Mouse (Mus musculus): ENCODE results near the gene Dock10.
A peak's percentile ranks its signal among the peaks of the same experiment; 100 is the strongest.

Gene Dock10

GRCm38 (mm10) chr1:80728183-80728582 is 30.1 kb downstream of the Dock10 start:
- peak; percentile 28 for DNase-seq (ENCODE audit: low read depth)

GRCm38 (mm10) chr1:80727403-80727802 is 30.9 kb downstream of the Dock10 start:
- DNase-seq (ENCODE audit: low read depth) = peak; percentile 41

GRCm38 (mm10) chr1:80722647-80723046 is 35.7 kb downstream of the Dock10 start:
- peak; percentile 85 for DNase-seq (ENCODE audit: low read depth)

GRCm38 (mm10) chr1:80722001-80722400 is 36.3 kb downstream of the Dock10 start:
- no peak for DNase-seq (ENCODE audit: low read depth)

GRCm38 (mm10) chr1:80721181-80721580 is 37.1 kb downstream of the Dock10 start:
- no peak for DNase-seq (ENCODE audit: low read depth)

GRCm38 (mm10) chr1:80720146-80720545 is 38.2 kb downstream of the Dock10 start:
- DNase-seq (ENCODE audit: low read depth) = no peak

GRCm38 (mm10) chr1:80719436-80719835 is 38.9 kb downstream of the Dock10 start:
- peak; percentile 68 for DNase-seq (ENCODE audit: low read depth)

GRCm38 (mm10) chr1:80718666-80719065 is 39.7 kb downstream of the Dock10 start:
- DNase-seq (ENCODE audit: low read depth) = peak; percentile 29

- peak; percentile 82 for DNase-seq (ENCODE audit: low read depth)
These were observed 42.4 kb downstream of the Dock10 start for GRCm38 (mm10) chr1:80715917-80716316.

GRCm38 (mm10) chr1:80713920-80714319 is 44.4 kb downstream of the Dock10 start:
- peak; percentile 44 for DNase-seq (ENCODE audit: low read depth)

- DNase-seq (ENCODE audit: low read depth) = no peak
These were observed 47.6 kb downstream of the Dock10 start for GRCm38 (mm10) chr1:80710607-80711261.

GRCm38 (mm10) chr1:80710097-80710541 is 48.2 kb downstream of the Dock10 start:
- no peak for DNase-seq (ENCODE audit: low read depth)

- DNase-seq (ENCODE audit: low read depth) = no peak
These were observed 49.0 kb downstream of the Dock10 start for GRCm38 (mm10) chr1:80709299-80709698.

GRCm38 (mm10) chr1:80703279-80703678 is 55.0 kb downstream of the Dock10 start:
- no peak for DNase-seq (ENCODE audit: low read depth)

- no peak for DNase-seq (ENCODE audit: low read depth)
These were observed 82.2 kb downstream of the Dock10 start for GRCm38 (mm10) chr1:80676004-80676673.

GRCm38 (mm10) chr1:80671730-80672129 is 86.6 kb downstream of the Dock10 start:
- peak; percentile 19 for DNase-seq (ENCODE audit: low read depth)

- no peak for DNase-seq (ENCODE audit: low read depth)
These were observed 87.3 kb downstream of the Dock10 start for GRCm38 (mm10) chr1:80671056-80671455.

GRCm38 (mm10) chr1:80670387-80670786 is 87.9 kb downstream of the Dock10 start:
- no peak for DNase-seq (ENCODE audit: low read depth)

- peak; percentile 62 for DNase-seq (ENCODE audit: low read depth)
These were observed 92.6 kb downstream of the Dock10 start for GRCm38 (mm10) chr1:80665761-80666160.

GRCm38 (mm10) chr1:80665161-80665560 is 93.2 kb downstream of the Dock10 start:
- peak; percentile 93 for DNase-seq (ENCODE audit: low read depth)

GRCm38 (mm10) chr1:80661506-80662402 is 96.6 kb downstream of the Dock10 start:
- DNase-seq (ENCODE audit: low read depth) = peak; percentile 46

- DNase-seq (ENCODE audit: low read depth) = peak; percentile 60
These were observed 98.7 kb downstream of the Dock10 start for GRCm38 (mm10) chr1:80659465-80660245.

All from 416B (cell line).